Mouse (Mus musculus) kidney, embryonic 14.5 days (tissue): ENCODE results near the gene Igfbpl1. TPM values are rescaled to one million over a fixed set of nuclear protein-coding genes. Genes with fewer than 3 reads are reported as not detected.
A peak's percentile ranks its signal among the peaks of the same experiment; 100 is the strongest.

Source experiments
- ATAC-seq: fragments of 200-750 bp; cut with Nextera tagmentation; 2 replicates; pipeline ENCODE4 v1.8.0; 2017; ENCODE audit warnings: moderate number of reproducible peaks, mild to moderate bottlenecking, moderate TSS enrichment, moderate library complexity; ENCODE audit not compliant: low FRiP score, low TSS enrichment
- H3K27ac ChIP-seq: fragments of 300-500 bp; sonication (generic); 2 replicates; pipeline ENCODE4 v1.5.1; 2014; ENCODE audit warnings: low read depth, mild to moderate bottlenecking, low read length, moderate library complexity, mixed read lengths
- H3K27me3 ChIP-seq: fragments of 300-500 bp; sonication (generic); 2 replicates; pipeline ENCODE4 v1.6.1; 2014; ENCODE audit warnings: mild to moderate bottlenecking, low read length; ENCODE audit not compliant: control insufficient read depth, insufficient read depth
- H3K36me3 ChIP-seq: fragments of 300-500 bp; sonication (generic); 2 replicates; pipeline ENCODE4 v1.6.1; 2014; ENCODE audit warnings: low read length, mixed read lengths; ENCODE audit not compliant: control insufficient read depth, insufficient read depth
- H3K4me1 ChIP-seq: fragments of 300-500 bp; sonication (generic); 2 replicates; pipeline ENCODE4 v1.6.1; 2014; ENCODE audit warnings: low read length, mixed read lengths; ENCODE audit not compliant: control insufficient read depth, insufficient read depth
- H3K4me2 ChIP-seq: fragments of 300-500 bp; sonication (generic); replicated peaks from 2 replicates; pipeline ENCODE4 v1.6.1; 2014; ENCODE audit warnings: low read depth, mild to moderate bottlenecking, low read length
- H3K4me3 ChIP-seq: fragments of 300-500 bp; sonication (generic); 2 replicates; pipeline ENCODE4 v1.5.1; 2014; ENCODE audit warnings: mild to moderate bottlenecking, low read length
- H3K9ac ChIP-seq: fragments of 300-500 bp; sonication (generic); 2 replicates; pipeline ENCODE4 v1.6.1; 2014; ENCODE audit warnings: low read depth, mild to moderate bottlenecking, low read length, moderate library complexity
- H3K9me3 ChIP-seq: fragments of 300-500 bp; sonication (generic); 2 replicates; pipeline ENCODE4 v1.6.1; 2016; ENCODE audit warnings: low read length; ENCODE audit not compliant: control insufficient read depth
- WGBS: fragments of 180-500 bp; shearing (Covaris S2); extraction: QIAGEN DNeasy Blood & Tissue Kit; methylation state at CpG from one replicate; pipeline ENCODE4 v1.1.7; 2014; 5-methylcytosine and 5-hydroxymethylcytosine counted together
- polyA plus RNA-seq: library from polyadenylated mRNA; unstranded; fragments of >200 nt; fragmentation: Nextera tagmentation; extraction: Ambion mirVana; gene quantifications from 2 replicates; pipeline ENCODE4 v1.2.1, GENCODE M21; 2014

The Igfbpl1 gene
- polyA plus RNA-seq, 1 experiment from 2014 or later, result 0.14 TPM

DNA sequence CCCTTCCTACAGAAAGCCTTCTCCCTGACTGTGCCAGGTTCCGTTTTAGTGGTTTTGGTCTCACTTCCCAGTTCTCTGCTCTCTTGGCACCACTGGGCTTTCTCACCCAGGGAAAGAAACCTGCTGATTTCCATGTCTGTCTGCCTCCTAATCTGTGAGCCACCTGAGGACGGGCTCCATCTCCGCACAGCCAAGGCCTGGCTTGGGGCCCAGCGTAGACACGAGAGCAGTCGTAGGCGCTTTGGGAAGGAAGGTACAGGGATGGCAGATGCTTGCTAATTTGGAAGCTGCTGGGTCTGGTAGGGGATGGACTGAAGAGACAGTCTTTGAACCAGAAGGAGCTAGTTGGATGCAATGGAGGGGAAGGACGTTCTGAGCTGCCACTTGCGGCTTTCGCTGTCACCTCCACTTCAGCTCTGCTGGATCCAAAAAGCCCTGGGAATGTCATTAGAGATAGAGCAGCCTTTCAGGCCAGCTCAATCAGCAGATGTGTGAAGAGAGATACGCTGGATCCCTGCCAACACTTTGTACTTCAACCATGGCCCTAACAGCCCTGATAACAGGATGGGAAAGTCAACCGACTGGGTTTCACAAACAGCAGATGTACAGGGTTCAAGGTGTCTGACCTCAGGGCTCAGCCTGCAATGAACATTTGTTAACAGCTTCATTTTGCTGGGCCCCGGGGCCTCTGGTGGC, 37.3 kb downstream of the Igfbpl1 start:
- H3K9me3 ChIP-seq, result no peaks in the 10 kb centered on the region
- no peak overlapping the region for H3K4me2 ChIP-seq
- no peaks in the 10 kb centered on the region for H3K36me3 ChIP-seq
- H3K4me3 ChIP-seq, result no peak overlapping the region
- no peak overlapping the region for H3K9ac ChIP-seq
- no peak overlapping the region for H3K27ac ChIP-seq
- no peak for ATAC-seq
- H3K27me3 ChIP-seq, result peaks cover 4% of the 10 kb centered on the region; the same call in 1 of the 2 replicates
- H3K4me1 ChIP-seq, result 0 out of 2 replicates have a peak, but pooled peaks cover 7% of the 10 kb centered on the region
- WGBS, result 63% methylated on average over 13 of the region's 13 CpGs

DNA sequence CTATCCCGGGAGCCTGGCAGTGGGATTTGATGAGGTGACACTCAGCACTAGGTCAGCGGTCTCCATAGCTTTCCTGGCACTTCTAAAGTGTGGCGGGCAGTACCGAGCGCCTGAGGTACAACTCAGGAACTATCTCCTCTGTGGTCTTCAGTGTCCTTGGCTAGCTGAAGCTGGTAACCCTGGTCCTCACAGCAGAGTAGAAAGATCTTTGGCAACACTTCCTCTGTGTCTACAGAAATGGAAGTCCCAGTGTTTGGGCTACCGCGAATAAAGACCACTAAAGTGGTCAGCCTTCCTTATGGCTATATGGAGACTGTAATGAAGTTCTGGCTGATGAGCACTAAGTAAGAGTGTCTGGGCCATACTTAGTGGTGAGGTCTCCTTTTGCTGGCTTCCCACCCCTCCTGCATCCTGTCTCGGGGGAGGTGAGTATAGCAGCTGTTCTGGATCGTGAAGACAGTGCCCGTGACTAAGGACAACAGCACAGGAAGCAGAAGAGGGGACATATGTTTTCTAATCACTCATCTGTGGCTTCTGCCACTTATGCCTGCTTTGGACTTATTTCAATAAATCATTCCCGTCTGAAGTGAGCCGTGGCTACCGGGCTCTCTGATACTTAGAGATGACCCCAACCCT, 38.2 kb downstream of the Igfbpl1 start:
- no peak overlapping the region for H3K4me2 ChIP-seq
- 0 out of 2 replicates have a peak, but pooled peaks cover 7% of the 10 kb centered on the region for H3K4me1 ChIP-seq
- no peaks in the 10 kb centered on the region for H3K36me3 ChIP-seq
- no peak overlapping the region for H3K9ac ChIP-seq
- peaks cover 4% of the 10 kb centered on the region; the same call in 1 of the 2 replicates for H3K27me3 ChIP-seq
- 59% methylated on average over 13 of the region's 13 CpGs for WGBS
- H3K4me3 ChIP-seq, result no peak overlapping the region
- H3K9me3 ChIP-seq, result no peaks in the 10 kb centered on the region
- H3K27ac ChIP-seq, result no peak overlapping the region
- 0 out of 2 replicates have a peak, but pooled peaks have one; percentile 50 for ATAC-seq

DNA sequence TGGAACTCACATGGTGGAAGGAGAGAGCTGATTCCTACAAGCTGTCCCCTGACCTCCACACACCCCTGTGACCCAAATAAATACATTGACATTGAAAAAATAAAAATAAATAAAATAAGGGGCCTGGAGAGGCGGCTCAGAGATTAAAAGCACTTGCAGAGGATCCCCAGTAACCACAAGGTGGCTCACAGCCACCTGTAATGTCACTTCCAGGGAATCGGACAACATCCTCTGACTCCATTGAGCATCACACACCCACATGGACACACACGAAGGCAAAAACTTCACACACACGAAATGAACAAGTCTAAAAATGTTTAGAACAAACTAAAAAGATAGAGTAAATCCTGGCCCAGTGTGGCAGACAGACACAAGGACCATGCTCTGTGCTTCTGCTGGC, 40.0 kb downstream of the Igfbpl1 start:
- Histone ChIP-seq H3K9me3 (no peaks in the 10 kb centered on the region), H3K36me3 (no peaks in the 10 kb centered on the region), H3K27me3 (peaks cover 4% of the 10 kb centered on the region; the same call in 1 of the 2 replicates), H3K9ac (no peak overlapping the region), H3K4me2 (no peak overlapping the region), H3K27ac (no peak overlapping the region), H3K4me1 (0 out of 2 replicates have a peak, but pooled peaks cover 7% of the 10 kb centered on the region), H3K4me3 (no peak overlapping the region)
- ATAC-seq, result no peak
- 57% methylated on average over 4 of the region's 4 CpGs for WGBS

DNA sequence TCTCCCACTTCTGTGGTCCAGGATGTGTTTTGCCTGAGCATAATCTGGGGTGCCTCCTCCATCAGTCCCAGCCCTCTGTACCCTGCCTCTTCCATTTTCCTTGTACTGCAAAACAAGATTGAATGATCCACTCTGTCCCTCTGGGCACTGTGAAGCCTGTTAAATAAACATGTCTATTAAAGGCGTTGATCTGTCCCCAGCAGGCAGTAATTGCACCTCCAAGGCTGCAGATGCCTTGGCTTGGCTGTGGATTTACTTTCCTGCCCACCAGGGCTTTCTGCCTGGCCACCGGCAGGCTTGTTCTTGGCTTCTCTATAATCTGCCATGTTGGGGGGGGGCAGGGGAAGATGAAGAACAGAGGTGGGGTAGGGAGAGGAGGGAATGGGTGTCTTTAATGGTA, 40.8 kb downstream of the Igfbpl1 start:
- ATAC-seq, result no peak
- 34% methylated on average over 2 of the region's 2 CpGs for WGBS
- no peak overlapping the region for H3K27ac ChIP-seq
- no peaks in the 10 kb centered on the region for H3K36me3 ChIP-seq
- H3K4me1 ChIP-seq, result 0 out of 2 replicates have a peak, but pooled peaks cover 7% of the 10 kb centered on the region
- no peak overlapping the region for H3K4me3 ChIP-seq
- peaks cover 4% of the 10 kb centered on the region; the same call in 1 of the 2 replicates for H3K27me3 ChIP-seq
- no peak overlapping the region for H3K4me2 ChIP-seq
- H3K9ac ChIP-seq, result no peak overlapping the region
- H3K9me3 ChIP-seq, result no peaks in the 10 kb centered on the region

DNA sequence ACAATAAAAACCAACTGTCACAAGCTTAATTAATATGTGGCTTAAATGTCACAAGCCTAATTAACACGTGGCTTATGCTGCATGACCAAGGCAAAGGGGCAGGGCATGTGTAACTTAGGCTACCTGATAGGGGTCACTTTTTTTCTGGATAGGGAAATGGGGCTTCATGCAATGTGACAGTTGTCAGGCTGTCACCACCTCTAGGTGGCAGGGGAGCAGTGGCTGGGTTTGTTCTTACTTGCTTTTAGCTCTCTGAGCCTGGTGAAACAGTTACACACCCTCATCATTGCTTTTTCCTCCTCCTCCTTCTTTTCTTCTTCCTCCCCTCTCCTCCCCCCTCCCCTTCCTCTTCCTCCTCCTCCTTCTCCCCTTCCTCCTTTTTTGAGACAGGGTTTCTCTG, 43.1 kb downstream of the Igfbpl1 start:
- Histone ChIP-seq H3K4me1 (no peaks in the 10 kb centered on the region), H3K4me2 (no peak overlapping the region), H3K27ac (no peak overlapping the region), H3K27me3 (peaks cover 4% of the 10 kb centered on the region; the same call in 1 of the 2 replicates), H3K9ac (no peak overlapping the region), H3K4me3 (no peak overlapping the region), H3K36me3 (no peaks in the 10 kb centered on the region), H3K9me3 (no peaks in the 10 kb centered on the region)
- WGBS, result 44% methylated on average over 1 of the region's 1 CpGs
- no peak for ATAC-seq

DNA sequence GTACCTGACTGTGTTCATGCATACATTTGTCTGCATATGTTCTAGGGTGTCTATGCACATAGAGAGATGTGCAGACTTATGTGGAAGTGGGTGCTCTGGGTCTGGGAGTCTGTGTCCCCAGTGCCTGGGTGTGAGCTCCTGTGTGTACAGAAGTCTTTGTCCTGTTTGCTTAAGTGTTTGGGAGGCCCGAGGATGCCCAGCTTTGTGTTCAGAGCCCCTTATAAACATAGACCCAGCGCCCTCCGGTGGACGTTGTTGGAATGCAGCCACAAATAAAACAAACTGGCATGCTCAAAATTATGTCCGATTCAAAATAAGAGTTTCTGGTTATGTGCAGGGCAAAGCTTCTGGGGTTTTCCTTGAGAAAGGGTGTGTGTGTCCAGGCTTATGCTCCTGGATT, 55.1 kb downstream of the Igfbpl1 start:
- H3K9ac ChIP-seq, result no peak overlapping the region
- H3K27ac ChIP-seq, result no peak overlapping the region
- WGBS, result 2% methylated on average over 5 of the region's 5 CpGs

DNA sequence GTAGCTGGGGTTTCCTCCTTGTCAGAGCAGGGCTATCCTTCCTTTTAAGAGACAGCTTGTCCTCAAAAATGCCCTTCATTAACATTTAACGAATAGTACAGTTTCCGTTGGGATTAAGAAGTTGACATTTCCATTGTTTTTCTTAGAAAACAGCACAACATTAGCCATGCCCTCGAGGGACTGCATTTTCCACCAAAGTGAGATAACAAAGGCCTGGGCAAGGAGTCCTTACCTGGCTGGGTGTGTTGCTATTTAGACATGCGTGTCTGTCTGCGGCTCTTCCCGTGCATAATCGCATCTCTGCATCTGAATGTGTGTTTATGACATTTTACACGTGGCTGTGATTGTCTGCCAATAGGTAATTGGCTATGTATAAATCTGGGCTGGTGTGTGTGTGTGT, 55.5 kb downstream of the Igfbpl1 start:
- no peaks in the 10 kb centered on the region for H3K9me3 ChIP-seq
- WGBS, result 33% methylated on average over 8 of the region's 8 CpGs
- H3K4me1 ChIP-seq, result peaks cover 15% of the 10 kb centered on the region
- no peak overlapping the region for H3K4me3 ChIP-seq
- no peak overlapping the region for H3K9ac ChIP-seq
- no peak overlapping the region for H3K4me2 ChIP-seq
- no peak for ATAC-seq
- no peaks in the 10 kb centered on the region for H3K36me3 ChIP-seq
- peaks cover 13% of the 10 kb centered on the region; the same call in 1 of the 2 replicates for H3K27me3 ChIP-seq
- H3K27ac ChIP-seq, result no peak overlapping the region

More for the DNA sequence above, 55.1 kb downstream of the Igfbpl1 start:
- no peak overlapping the region for H3K4me2 ChIP-seq
- H3K27me3 ChIP-seq, result peaks cover 13% of the 10 kb centered on the region; the same call in 1 of the 2 replicates
- H3K9me3 ChIP-seq, result no peaks in the 10 kb centered on the region
- peaks cover 11% of the 10 kb centered on the region for H3K4me1 ChIP-seq
- H3K4me3 ChIP-seq, result no peak overlapping the region
- no peaks in the 10 kb centered on the region for H3K36me3 ChIP-seq
- no peak for ATAC-seq

DNA sequence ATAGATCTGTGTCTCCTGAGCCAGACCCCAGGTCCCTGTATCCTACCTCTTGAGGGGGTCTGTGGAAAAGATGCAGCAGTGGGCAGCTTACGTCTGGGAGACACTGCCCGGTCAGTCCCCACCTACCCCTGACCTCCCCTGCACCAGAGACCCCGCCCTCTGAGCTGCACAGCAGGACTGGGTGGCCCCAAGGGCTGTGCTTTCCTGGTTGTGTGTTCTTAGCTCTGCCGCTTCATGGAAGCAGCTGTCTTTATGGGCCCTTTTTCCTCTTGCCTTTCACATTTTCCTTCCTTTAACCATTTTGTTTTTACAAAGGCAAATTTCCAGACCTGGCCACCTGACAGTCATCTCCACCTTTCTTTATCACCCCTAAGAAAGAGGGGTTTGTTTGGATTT, 56.1 kb downstream of the Igfbpl1 start:
- ATAC-seq, result no peak
- Histone ChIP-seq H3K4me1 (peaks cover 16% of the 10 kb centered on the region), H3K9me3 (no peaks in the 10 kb centered on the region), H3K4me3 (no peak overlapping the region), H3K27me3 (peaks cover 13% of the 10 kb centered on the region; the same call in 1 of the 2 replicates), H3K9ac (no peak overlapping the region), H3K36me3 (no peaks in the 10 kb centered on the region), H3K27ac (no peak overlapping the region), H3K4me2 (no peak overlapping the region)
- 30% methylated on average over 4 of the region's 4 CpGs for WGBS
